15 mouse cellular contexts compared by ENCODE assay signal in the genomic region with DNA sequence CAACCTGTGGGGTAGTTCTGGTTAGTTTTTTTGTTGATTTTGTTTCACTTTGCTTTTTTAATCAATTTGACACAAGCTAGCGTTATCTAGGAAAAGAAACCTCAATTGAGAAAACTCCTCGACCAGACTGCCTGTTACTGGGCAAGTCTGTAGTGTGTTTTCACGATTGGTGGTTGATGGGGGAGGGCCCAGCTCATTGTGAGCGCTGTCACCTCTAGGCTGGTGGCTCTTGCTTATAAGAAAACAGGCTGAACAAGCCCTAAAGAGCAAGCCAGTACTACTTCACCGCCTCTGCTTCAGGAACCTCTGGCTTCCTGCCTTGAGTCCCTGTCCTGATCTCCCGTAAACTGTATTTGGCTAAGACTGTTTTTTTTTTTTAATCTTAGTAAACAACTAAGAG. TPM values are rescaled to one million over a fixed set of nuclear protein-coding genes. Genes with fewer than 3 reads are reported as not detected.
DNase-seq lines count a peak whose midpoint lies in the region; ATAC-seq and TF ChIP-seq lines count a peak whose summit lies in the region.
"Had no signal": no experiment of that assay in that cellular context is flagged by ENCODE, and none has a peak within 500 bp of the region (broad histone marks: within the 10 kb centered on the region; RNA-seq: fewer than 3 reads in every experiment).

No protein-coding gene starts in this region.

- H3K4me3 ChIP-seq in midbrain, embryonic 10.5 days = 0 out of 2 replicates have a peak overlapping the region, but pooled peaks have one; percentile 19
- no peak overlapping the region for H3K4me3 ChIP-seq in midbrain, embryonic 16.5 days (ENCODE audit: low read depth, low read length)
- no peak overlapping the region for H3K4me3 ChIP-seq in stomach, postnatal 0 days (ENCODE audit: low read depth, low read length)
- no peak overlapping the region for H3K4me3 ChIP-seq in gastrocnemius, adult 2 months
- H3K4me3 ChIP-seq: neural tube, embryonic 15.5 days had no signal

- no peaks in the 10 kb centered on the region for H3K9me3 ChIP-seq in midbrain, embryonic 10.5 days (replicated peaks)
- H3K9me3 ChIP-seq in midbrain, embryonic 16.5 days (replicated peaks; ENCODE audit: control insufficient read depth, low read length, poor library complexity, severe bottlenecking) = no peaks in the 10 kb centered on the region
- H3K9me3 ChIP-seq in stomach, postnatal 0 days (ENCODE audit: control insufficient read depth, low read length) = no peaks in the 10 kb centered on the region
- H3K9me3 ChIP-seq: G1E; neural tube, embryonic 15.5 days had no signal

- no peak for TF ChIP-seq EP300 in stomach, postnatal 0 days (optimal IDR thresholded peaks at IDR 0.05)

- TF ChIP-seq CTCF in stomach, postnatal 0 days (IDR thresholded peaks at IDR 0.05; ENCODE audit: low read depth) = no peak
- no peak for TF ChIP-seq CTCF in gastrocnemius, adult 2 months (IDR thresholded peaks at IDR 0.05)

- no peaks in the 10 kb centered on the region for H3K36me3 ChIP-seq in midbrain, embryonic 10.5 days
- no peaks in the 10 kb centered on the region for H3K36me3 ChIP-seq in midbrain, embryonic 16.5 days (ENCODE audit: control insufficient read depth, insufficient read depth, low read length)
- no peaks in the 10 kb centered on the region for H3K36me3 ChIP-seq in stomach, postnatal 0 days (ENCODE audit: control insufficient read depth, insufficient read depth, low read length)
- H3K36me3 ChIP-seq: G1E; neural tube, embryonic 15.5 days had no signal

- intact Hi-C loops in gastrocnemius, adult 2 months (cut with DNase I) = no loop called here

- H3K27me3 ChIP-seq in midbrain, embryonic 10.5 days (ENCODE audit: low read depth, poor library complexity, severe bottlenecking) = no peaks in the 10 kb centered on the region
- no peaks in the 10 kb centered on the region for H3K27me3 ChIP-seq in midbrain, embryonic 16.5 days (ENCODE audit: control insufficient read depth, insufficient read depth, low read depth, low read length)
- H3K27me3 ChIP-seq in stomach, postnatal 0 days (ENCODE audit: control insufficient read depth, insufficient read depth, low read length) = no peaks in the 10 kb centered on the region
- H3K27me3 ChIP-seq: neural tube, embryonic 15.5 days had no signal

- DNase-seq in midbrain, embryonic 10.5 days (ENCODE audit: low spot score) = peak; percentile 63
- peak; percentile 54 for DNase-seq in embryo, embryonic 9.5 days (ENCODE audit: extremely low spot score)
- DNase-seq in kidney, postnatal 14 days = peak; percentile 27
- DNase-seq in stomach, postnatal 0 days (ENCODE audit: low spot score) = peak; percentile 51
- no peak for DNase-seq in layer of hippocampus, adult 11-12 months (ENCODE audit: low spot score)
- no peak for DNase-seq in gastrocnemius, adult 2 months
- DNase-seq: adrenal gland, adult 8-10 months; cerebellum, postnatal 10 days; heart, postnatal 4 days; layer of hippocampus, adult 9-11 months; right cerebral cortex, postnatal 4 days had no signal

- H3K4me2 ChIP-seq in midbrain, embryonic 16.5 days (ENCODE audit: low read length) = no peak overlapping the region
- H3K4me2 ChIP-seq in stomach, postnatal 0 days (replicated peaks; ENCODE audit: low read depth) = no peak overlapping the region
- H3K4me2 ChIP-seq: neural tube, embryonic 15.5 days had no signal

- peak overlapping the region; percentile 70 for H3K27ac ChIP-seq in midbrain, embryonic 10.5 days (replicated peaks)
- H3K27ac ChIP-seq in midbrain, embryonic 16.5 days (ENCODE audit: low read length) = no peak overlapping the region
- no peak overlapping the region for H3K27ac ChIP-seq in stomach, postnatal 0 days (replicated peaks)
- no peak overlapping the region for H3K27ac ChIP-seq in gastrocnemius, adult 2 months
- H3K27ac ChIP-seq: neural tube, embryonic 15.5 days had no signal

- 8% methylated on average over 6 of the region's 6 CpGs for WGBS in midbrain, embryonic 10.5 days
- 5% methylated on average over 6 of the region's 6 CpGs for WGBS in midbrain, embryonic 16.5 days
- WGBS in stomach, postnatal 0 days = 21% methylated on average over 6 of the region's 6 CpGs

- peaks cover 31% of the 10 kb centered on the region for H3K4me1 ChIP-seq in midbrain, embryonic 10.5 days
- peaks cover 13% of the 10 kb centered on the region; the same call in 1 of the 2 replicates for H3K4me1 ChIP-seq in midbrain, embryonic 16.5 days (ENCODE audit: control insufficient read depth, insufficient read depth, low read length)
- H3K4me1 ChIP-seq in stomach, postnatal 0 days (replicated peaks; ENCODE audit: control insufficient read depth, insufficient read depth) = no peaks in the 10 kb centered on the region

- H3K9ac ChIP-seq in midbrain, embryonic 16.5 days (ENCODE audit: low read depth, low read length) = no peak overlapping the region
- H3K9ac ChIP-seq in stomach, postnatal 0 days (ENCODE audit: low read length) = no peak overlapping the region
- H3K9ac ChIP-seq: neural tube, embryonic 15.5 days had no signal

- ATAC-seq in midbrain, embryonic 16.5 days = no peak
- peak; percentile 68; the same call in 1 of the 2 replicates for ATAC-seq in stomach, postnatal 0 days (ENCODE audit: low FRiP score, low TSS enrichment)

RNA-seq across cellular contexts. Expression of a gene that starts 40.7 kb away (rescaled TPM):
- not detected in 2 replicates for polyA plus RNA-seq in midbrain, embryonic 10.5 days (2016; fragmentation: Nextera tagmentation; extraction: Ambion mirVana)
- polyA plus RNA-seq in midbrain, embryonic 16.5 days (2015; fragmentation: Nextera tagmentation; extraction: Ambion mirVana) = 0.74 and 1.8 TPM in 2 replicates
- 0.93 and 1.8 TPM in 2 replicates for polyA plus RNA-seq in stomach, postnatal 0 days (2015; fragmentation: Nextera tagmentation; extraction: Ambion mirVana)
- not detected for total RNA-seq in gastrocnemius, adult 2 months (2021)
- total RNA-seq: adrenal gland, adult 8-10 months; G1E; gastrocnemius, adult 8-10 months; heart, postnatal 4 days had no signal
- polyA plus RNA-seq: G1E; neural tube, embryonic 15.5 days had no signal

Comparison
In these comparisons a context has a peak if more than half of its experiments do, and no peak if none do; other contexts are left out.
1. DNase-seq: peak in midbrain, embryonic 10.5 days (single experiment), embryo, embryonic 9.5 days (single experiment), kidney, postnatal 14 days (single experiment) and stomach, postnatal 0 days (single experiment); none in layer of hippocampus, adult 11-12 months (single experiment) and gastrocnemius, adult 2 months (single experiment).